Mouse (Mus musculus) heart, postnatal 14 days (tissue): ENCODE data around the gene Got1. TPM values are rescaled to one million over a fixed set of nuclear protein-coding genes. Genes with fewer than 3 reads are reported as not detected.
A peak's percentile ranks its signal among the peaks of the same experiment; 100 is the strongest.
"Not testable (repeated sequence)": the region's sequence is repeated elsewhere in the genome, so short reads cannot be mapped to it uniquely, and the experiment has no call there.

Experiments
- DNase-seq, 2 experiments: peaks; one replicate each; pipeline ENCODE4 v3.0.0; 2021 to 2022
- intact Hi-C: fragments of 180-260 bp; cut with DNase I; formaldehyde crosslinking; loops from one replicate; pipeline ENCODE4 v1.15.1; 2025
- total RNA-seq, 2 experiments: library from RNA; stranded (reverse); gene quantifications; 2 replicates each; pipeline ENCODE4 v1.2.3; 2021

The Got1 gene
- total RNA-seq, 2 experiments from 2014 or later: 687 to 721 TPM

- DNase-seq: no peak
- intact Hi-C loops: loop anchor here (10.0 kb wide), 1 partner anchor 130 kb away; no protein-coding TSS in a partner anchor
Observed at GRCm38 (mm10) chr19:43494914-43495313, 29.5 kb downstream of the Got1 start.

- no peak for DNase-seq
- intact Hi-C loops: loop anchor here (10.0 kb wide), 1 partner anchor 131 kb away; no protein-coding TSS in a partner anchor
Observed at GRCm38 (mm10) chr19:43493878-43494277, 30.5 kb downstream of the Got1 start.

- intact Hi-C loops: loop anchor here (10.0 kb wide), 1 partner anchor 131 kb away; no protein-coding TSS in a partner anchor
- DNase-seq: not testable (repeated sequence)
Observed at GRCm38 (mm10) chr19:43493316-43493715, 31.1 kb downstream of the Got1 start.

- intact Hi-C loops: loop anchor here (10.0 kb wide), 2 partner anchors 463 to 693 kb away; no protein-coding TSS in a partner anchor
- DNase-seq: peak; percentile 29 to 55
Observed at GRCm38 (mm10) chr19:43487429-43487828, 37.0 kb downstream of the Got1 start.

- DNase-seq: no peak
- intact Hi-C loops: loop anchor here (10.0 kb wide), 2 partner anchors 456 to 686 kb away; no protein-coding TSS in a partner anchor
Observed at GRCm38 (mm10) chr19:43480512-43480911, 43.9 kb downstream of the Got1 start.

- intact Hi-C loops: no loop called here
Observed at GRCm38 (mm10) chr19:43479431-43479830, 45.0 kb downstream of the Got1 start.

GRCm38 (mm10) chr19:43478891-43479290, 45.5 kb downstream of the Got1 start:
- intact Hi-C loops: no loop called here
- peak; percentile 45 to 70 for DNase-seq

More at GRCm38 (mm10) chr19:43479431-43479830, 45.0 kb downstream of the Got1 start:
- DNase-seq: no peak

- intact Hi-C loops: no loop called here
- no peak for DNase-seq
Observed at GRCm38 (mm10) chr19:43477436-43477835, 47.0 kb downstream of the Got1 start.

- no peak for DNase-seq
- intact Hi-C loops: no loop called here
Observed at GRCm38 (mm10) chr19:43476063-43476462, 48.3 kb downstream of the Got1 start.

GRCm38 (mm10) chr19:43475642-43476041, 48.8 kb downstream of the Got1 start:
- DNase-seq: no peak
- intact Hi-C loops: no loop called here

GRCm38 (mm10) chr19:43472781-43473180, 51.6 kb downstream of the Got1 start:
- intact Hi-C loops: no loop called here
- DNase-seq: no peak

- intact Hi-C loops: no loop called here
- no peak for DNase-seq
Observed at GRCm38 (mm10) chr19:43472331-43472730, 52.1 kb downstream of the Got1 start.

GRCm38 (mm10) chr19:43469333-43469732, 55.1 kb downstream of the Got1 start:
- intact Hi-C loops: no loop called here
- no peak for DNase-seq

GRCm38 (mm10) chr19:43467927-43468685, 56.3 kb downstream of the Got1 start:
- DNase-seq: no peak
- intact Hi-C loops: no loop called here

GRCm38 (mm10) chr19:43465601-43466255, 58.7 kb downstream of the Got1 start:
- intact Hi-C loops: no loop called here
- DNase-seq: no peak

GRCm38 (mm10) chr19:43465076-43465475, 59.3 kb downstream of the Got1 start:
- intact Hi-C loops: no loop called here

GRCm38 (mm10) chr19:43464294-43464687, 60.1 kb downstream of the Got1 start:
- intact Hi-C loops: no loop called here
- DNase-seq: no peak

More at GRCm38 (mm10) chr19:43465076-43465475, 59.3 kb downstream of the Got1 start:
- DNase-seq: no peak

GRCm38 (mm10) chr19:43463546-43464293, 60.7 kb downstream of the Got1 start:
- no peak for DNase-seq
- intact Hi-C loops: no loop called here

- intact Hi-C loops: no loop called here
- no peak for DNase-seq
Observed at GRCm38 (mm10) chr19:43462141-43462540, 62.3 kb downstream of the Got1 start.

- intact Hi-C loops: no loop called here
- no peak for DNase-seq
Observed at GRCm38 (mm10) chr19:43460481-43460880, 63.9 kb downstream of the Got1 start.

GRCm38 (mm10) chr19:43459948-43460347, 64.5 kb downstream of the Got1 start:
- intact Hi-C loops: no loop called here
- no peak for DNase-seq
